Mouse (Mus musculus) kidney, adult 8-10 months (tissue): ENCODE results near the gene Paox.

Experiments used
- DNase-seq, 2 experiments: peaks; one replicate each; pipeline ENCODE4 v3.0.0; 2022

The Paox gene

GRCm38 (mm10) chr7:140115583-140116328, at the start of gene Paox:
Paox (plus strand) TSS chr7:140115799.
- peak; percentile 76 to 79 for DNase-seq

- DNase-seq: no peak
These were observed 48.2 kb upstream of the Paox start for GRCm38 (mm10) chr7:140067397-140067796.

- no peak for DNase-seq
These were observed 45.4 kb upstream of the Paox start for GRCm38 (mm10) chr7:140070042-140070711.

- DNase-seq: no peak
These were observed 37.9 kb upstream of the Paox start for GRCm38 (mm10) chr7:140077698-140078097.

GRCm38 (mm10) chr7:140078711-140079110, 36.9 kb upstream of the Paox start:
- peak; percentile 56 to 67 for DNase-seq

GRCm38 (mm10) chr7:140080503-140081156, 35.0 kb upstream of the Paox start:
- peak; percentile 56 to 59 for DNase-seq

GRCm38 (mm10) chr7:140081408-140082241, 34.0 kb upstream of the Paox start:
- no peak for DNase-seq

- DNase-seq: no peak
These were observed 33.3 kb upstream of the Paox start, which contains the start of gene Caly for GRCm38 (mm10) chr7:140082242-140082678. Caly (minus strand) TSS chr7:140082548.

GRCm38 (mm10) chr7:140090601-140091000, 25.0 kb upstream of the Paox start:
- DNase-seq: no peak

- DNase-seq: no peak
These were observed 22.6 kb upstream of the Paox start, which contains the start of gene Prap1 for GRCm38 (mm10) chr7:140092924-140093528. Prap1 (plus strand) TSS chr7:140093395.

GRCm38 (mm10) chr7:140094954-140095353, 20.6 kb upstream of the Paox start:
- DNase-seq: no peak

- peak; percentile 87 to 90 for DNase-seq
These were observed 20.0 kb upstream of the Paox start for GRCm38 (mm10) chr7:140095556-140095955.

- DNase-seq: no peak
These were observed 19.5 kb upstream of the Paox start for GRCm38 (mm10) chr7:140096055-140096454.

GRCm38 (mm10) chr7:140098466-140098865, 17.1 kb upstream of the Paox start:
- no peak for DNase-seq

- DNase-seq: no peak
These were observed 14.1 kb upstream of the Paox start for GRCm38 (mm10) chr7:140101498-140101897.

- DNase-seq: peak; percentile 91 to 92
These were observed 13.4 kb upstream of the Paox start, which contains the start of gene Fuom for GRCm38 (mm10) chr7:140101993-140102860. Fuom (minus strand) TSS chr7:140102441.

- no peak for DNase-seq
These were observed 11.6 kb upstream of the Paox start for GRCm38 (mm10) chr7:140104009-140104408.

GRCm38 (mm10) chr7:140111943-140112342, 3.7 kb upstream of the Paox start:
- DNase-seq: no peak

GRCm38 (mm10) chr7:140116329-140117054, 893 bp downstream of the Paox start, which contains the start of gene Echs1:
Echs1 (minus strand) TSS chr7:140116476.
- peak; percentile 93 to 94 for DNase-seq

GRCm38 (mm10) chr7:140120484-140120883, 4.9 kb downstream of the Paox start:
- no peak for DNase-seq
